Mouse (Mus musculus) heart, embryonic 15.5 days (tissue): Measurements from ENCODE around the gene Dnajc5. TPM values are rescaled to one million over a fixed set of nuclear protein-coding genes. Genes with fewer than 3 reads are reported as not detected.

Experiments
- ATAC-seq: fragments of 200-750 bp; cut with Nextera tagmentation; replicated peaks from 2 replicates; pipeline ENCODE4 v1.8.0; 2017; ENCODE audit warnings: low read depth, moderate TSS enrichment; ENCODE audit not compliant: insufficient number of reproducible peaks, insufficient read depth, low FRiP score
- H3K27ac ChIP-seq: fragments of 300-500 bp; sonication (generic); 2 replicates; pipeline ENCODE4 v1.5.1; 2015; ENCODE audit warnings: mild to moderate bottlenecking, inconsistent platforms
- H3K27me3 ChIP-seq: fragments of 300-500 bp; sonication (generic); 2 replicates; pipeline ENCODE4 v1.6.1; 2015; ENCODE audit warnings: inconsistent platforms
- H3K36me3 ChIP-seq: fragments of 300-500 bp; sonication (generic); 2 replicates; pipeline ENCODE4 v1.6.1; 2015; ENCODE audit warnings: mild to moderate bottlenecking, inconsistent platforms
- H3K4me1 ChIP-seq: fragments of 300-500 bp; sonication (generic); replicated peaks from 2 replicates; pipeline ENCODE4 v1.6.1; 2015; ENCODE audit warnings: inconsistent platforms
- H3K4me2 ChIP-seq: fragments of 300-500 bp; sonication (generic); 2 replicates; pipeline ENCODE4 v1.6.1; 2015; ENCODE audit warnings: inconsistent platforms, mild to moderate bottlenecking, moderate library complexity
- H3K4me3 ChIP-seq: fragments of 300-500 bp; sonication (generic); 2 replicates; pipeline ENCODE4 v1.5.1; 2015; ENCODE audit warnings: mild to moderate bottlenecking, inconsistent platforms
- H3K9ac ChIP-seq: fragments of 300-500 bp; sonication (generic); 2 replicates; pipeline ENCODE4 v1.6.1; 2015; ENCODE audit warnings: mild to moderate bottlenecking, inconsistent platforms
- H3K9me3 ChIP-seq: fragments of 300-500 bp; sonication (generic); replicated peaks from 2 replicates; pipeline ENCODE4 v1.6.1; 2016; ENCODE audit warnings: inconsistent platforms
- WGBS: fragments of 180-500 bp; shearing (Covaris S2); methylation state at CpG from one replicate; pipeline ENCODE4 v1.1.7; 2015; ENCODE audit warnings: mixed read lengths; 5-methylcytosine and 5-hydroxymethylcytosine counted together
- polyA plus RNA-seq: library from polyadenylated mRNA; unstranded; fragments of >200 nt; fragmentation: Nextera tagmentation; extraction: Ambion mirVana; gene quantifications from 2 replicates; pipeline ENCODE4 v1.2.1, GENCODE M21; 2015

Gene Dnajc5
- polyA plus RNA-seq, 1 experiment from 2014 or later, result 70.3 TPM

GRCm38 (mm10) chr2:181592231-181593041, 72.2 kb downstream of the Dnajc5 start, which contains the start of gene Zfp512b:
Zfp512b (minus strand) TSS chr2:181592803.
- under 1% methylated on average over 68 of the region's 97 CpGs for WGBS
- peaks cover 30% of the 10 kb centered on the region for H3K36me3 ChIP-seq
- peak within 1 kb of the TSS; percentile 91 for H3K4me3 ChIP-seq
- peak; percentile 79 for ATAC-seq
- H3K4me1 ChIP-seq, result peaks cover 13% of the 10 kb centered on the region
- H3K4me2 ChIP-seq, result peak within 1 kb of the TSS; percentile 78
- peak within 1 kb of the TSS; percentile 88 for H3K9ac ChIP-seq
- H3K27me3 ChIP-seq, result no peaks in the 10 kb centered on the region
- H3K27ac ChIP-seq, result peak within 1 kb of the TSS; percentile 82
- H3K9me3 ChIP-seq, result no peaks in the 10 kb centered on the region

GRCm38 (mm10) chr2:181593042-181593421, 72.7 kb downstream of the Dnajc5 start:
- Histone ChIP-seq H3K9ac (peak overlapping the region; percentile 88), H3K4me3 (peak overlapping the region; percentile 91), H3K27me3 (no peaks in the 10 kb centered on the region), H3K27ac (peak overlapping the region; percentile 82), H3K9me3 (no peaks in the 10 kb centered on the region), H3K4me2 (peak overlapping the region; percentile 78), H3K4me1 (peaks cover 15% of the 10 kb centered on the region), H3K36me3 (peaks cover 24% of the 10 kb centered on the region; the same call in 1 of the 2 replicates)
- peak; percentile 14; the same call in 1 of the 2 replicates for ATAC-seq
- WGBS, result 2% methylated on average over 6 of the region's 6 CpGs

- Histone ChIP-seq H3K9me3 (no peaks in the 10 kb centered on the region), H3K27ac (no peak overlapping the region), H3K9ac (no peak overlapping the region), H3K27me3 (no peaks in the 10 kb centered on the region), H3K4me1 (peaks cover 23% of the 10 kb centered on the region), H3K4me2 (no peak overlapping the region), H3K36me3 (peaks cover 15% of the 10 kb centered on the region; the same call in 1 of the 2 replicates), H3K4me3 (no peak overlapping the region)
- no peak for ATAC-seq
Observed at GRCm38 (mm10) chr2:181593937-181594336, 73.7 kb downstream of the Dnajc5 start.

- Histone ChIP-seq H3K36me3 (peaks cover 5% of the 10 kb centered on the region; the same call in 1 of the 2 replicates), H3K4me1 (peaks cover 27% of the 10 kb centered on the region), H3K4me3 (no peak overlapping the region), H3K27ac (no peak overlapping the region), H3K9me3 (no peaks in the 10 kb centered on the region), H3K9ac (no peak overlapping the region), H3K4me2 (no peak overlapping the region), H3K27me3 (no peaks in the 10 kb centered on the region)
- no peak for ATAC-seq
- 68% methylated on average over 4 of the region's 4 CpGs for WGBS
Observed at GRCm38 (mm10) chr2:181594946-181595696, 74.8 kb downstream of the Dnajc5 start.

GRCm38 (mm10) chr2:181596221-181596960, 76.1 kb downstream of the Dnajc5 start:
- whole genome bisulfite sequencing, result 53% methylated on average over 6 of the region's 6 CpGs
- Histone ChIP-seq H3K4me3 (no peak overlapping the region), H3K27me3 (no peaks in the 10 kb centered on the region), H3K4me1 (peaks cover 29% of the 10 kb centered on the region), H3K9me3 (no peaks in the 10 kb centered on the region), H3K36me3 (no peaks in the 10 kb centered on the region), H3K4me2 (no peak overlapping the region), H3K27ac (no peak overlapping the region), H3K9ac (no peak overlapping the region)
- ATAC-seq, result no peak

GRCm38 (mm10) chr2:181597378-181598061, 77.2 kb downstream of the Dnajc5 start:
- peaks cover 33% of the 10 kb centered on the region for H3K4me1 ChIP-seq
- no peak for ATAC-seq
- 67% methylated on average over 7 of the region's 7 CpGs for WGBS

GRCm38 (mm10) chr2:181598454-181599351, 78.4 kb downstream of the Dnajc5 start, which contains the start of gene Samd10:
Samd10 (minus strand) TSS chr2:181599212.
- peak within 1 kb of the TSS; percentile 94 for H3K4me2 ChIP-seq
- 3% methylated on average over 71 of the region's 71 CpGs for WGBS
- H3K36me3 ChIP-seq, result no peaks in the 10 kb centered on the region
- H3K4me3 ChIP-seq, result peak within 1 kb of the TSS; percentile 75
- H3K4me1 ChIP-seq, result peaks cover 33% of the 10 kb centered on the region
- no peaks in the 10 kb centered on the region for H3K9me3 ChIP-seq
- no peaks in the 10 kb centered on the region for H3K27me3 ChIP-seq
- H3K27ac ChIP-seq, result peak within 1 kb of the TSS; percentile 63
- peak; percentile 44 for ATAC-seq
- peak within 1 kb of the TSS; percentile 76 for H3K9ac ChIP-seq

More at GRCm38 (mm10) chr2:181597378-181598061, 77.2 kb downstream of the Dnajc5 start:
- Histone ChIP-seq H3K27me3 (no peaks in the 10 kb centered on the region), H3K9me3 (no peaks in the 10 kb centered on the region), H3K36me3 (no peaks in the 10 kb centered on the region), H3K4me3 (no peak overlapping the region), H3K9ac (no peak overlapping the region), H3K27ac (no peak overlapping the region), H3K4me2 (no peak overlapping the region; the same call in 1 of the 2 replicates)

GRCm38 (mm10) chr2:181600226-181600758, 80.0 kb downstream of the Dnajc5 start:
- Histone ChIP-seq H3K9me3 (no peaks in the 10 kb centered on the region), H3K27ac (no peak overlapping the region), H3K4me3 (peak overlapping the region; percentile 66), H3K4me2 (peak overlapping the region; percentile 72), H3K4me1 (peaks cover 33% of the 10 kb centered on the region), H3K9ac (peak overlapping the region; percentile 77; the same call in 1 of the 2 replicates), H3K36me3 (no peaks in the 10 kb centered on the region), H3K27me3 (no peaks in the 10 kb centered on the region)
- ATAC-seq, result no peak
- WGBS, result 59% methylated on average over 6 of the region's 6 CpGs

- H3K36me3 ChIP-seq, result no peaks in the 10 kb centered on the region
- under 1% methylated on average over 57 of the region's 57 CpGs for WGBS
- H3K4me3 ChIP-seq, result peak overlapping the region; percentile 66
- ATAC-seq, result peak; percentile 84
- no peaks in the 10 kb centered on the region for H3K27me3 ChIP-seq
- peaks cover 33% of the 10 kb centered on the region for H3K4me1 ChIP-seq
- peak overlapping the region; percentile 77 for H3K9ac ChIP-seq
- peak overlapping the region; percentile 72 for H3K4me2 ChIP-seq
- peak overlapping the region; percentile 79 for H3K27ac ChIP-seq
- H3K9me3 ChIP-seq, result no peaks in the 10 kb centered on the region
Observed at GRCm38 (mm10) chr2:181600828-181601750, 80.8 kb downstream of the Dnajc5 start.
